Mouse (Mus musculus) gastrocnemius, postnatal 14 days (tissue): ENCODE measurements around the gene Actl10. TPM values are rescaled to one million over a fixed set of nuclear protein-coding genes. Genes with fewer than 3 reads are reported as not detected.
A peak's percentile ranks its signal among the peaks of the same experiment; 100 is the strongest.

Experiments
- DNase-seq: peaks from one replicate; pipeline ENCODE4 v3.0.0; 2021; ENCODE audit warnings: mixed read lengths
- intact Hi-C: fragments of 180-260 bp; cut with DNase I; formaldehyde crosslinking; loops from one replicate; pipeline ENCODE4 v1.15.1; 2025; ENCODE audit warnings: low total_unique reads
- total RNA-seq, 2 experiments: library from RNA; stranded (reverse); gene quantifications; 2 replicates each; pipeline ENCODE4 v1.2.3; 2021

The Actl10 gene
- total RNA-seq, 2 experiments from 2014 or later, result not detected

- intact Hi-C loops, result no loop called here
- peak; percentile 73 for DNase-seq
These were observed 2.3 kb upstream of the Actl10 start for GRCm38 (mm10) chr2:154549127-154549885.

- DNase-seq, result no peak
- intact Hi-C loops, result loop anchor here (5.0 kb wide), 1 partner anchor 62 kb away; the partner anchor contains the start of genes 4930519P11Rik and Zfp341
These were observed 1.7 kb upstream of the Actl10 start for GRCm38 (mm10) chr2:154549886-154550189.

GRCm38 (mm10) chr2:154550937-154551336 is 639 bp upstream of the Actl10 start:
- intact Hi-C loops, result loop anchor here (5.0 kb wide), 1 partner anchor 61 kb away; the partner anchor contains the start of genes 4930519P11Rik and Zfp341
- no peak for DNase-seq

- intact Hi-C loops, result loop anchor here (5.0 kb wide), 1 partner anchor 60 kb away; the partner anchor contains the start of genes 4930519P11Rik and Zfp341
- DNase-seq, result no peak
These were observed 351 bp downstream of the Actl10 start for GRCm38 (mm10) chr2:154551927-154552326.

GRCm38 (mm10) chr2:154552424-154552907 is 890 bp downstream of the Actl10 start:
- peak; percentile 81 for DNase-seq
- intact Hi-C loops, result loop anchor here (5.0 kb wide), 1 partner anchor 60 kb away; the partner anchor contains the start of genes 4930519P11Rik and Zfp341

GRCm38 (mm10) chr2:154555235-154555634 is 3.7 kb downstream of the Actl10 start:
- intact Hi-C loops, result no loop called here
- DNase-seq, result no peak

- intact Hi-C loops, result no loop called here
- DNase-seq, result no peak
These were observed 5.7 kb downstream of the Actl10 start for GRCm38 (mm10) chr2:154557184-154557832.

GRCm38 (mm10) chr2:154558264-154559039 is 6.9 kb downstream of the Actl10 start, which contains the start of gene Necab3:
Necab3 (minus strand) TSS chr2:154558890.
- intact Hi-C loops, result no loop called here
- DNase-seq, result peak; percentile 47

- DNase-seq, result no peak
- intact Hi-C loops, result no loop called here
These were observed 12.1 kb downstream of the Actl10 start for GRCm38 (mm10) chr2:154563612-154564170.

GRCm38 (mm10) chr2:154565562-154565961 is 14.0 kb downstream of the Actl10 start:
- intact Hi-C loops, result no loop called here
- no peak for DNase-seq

GRCm38 (mm10) chr2:154566641-154567040 is 15.1 kb downstream of the Actl10 start:
- intact Hi-C loops, result no loop called here
- DNase-seq, result no peak

GRCm38 (mm10) chr2:154567766-154568165 is 16.2 kb downstream of the Actl10 start:
- intact Hi-C loops, result no loop called here
- no peak for DNase-seq

GRCm38 (mm10) chr2:154568329-154569070 is 16.9 kb downstream of the Actl10 start:
- intact Hi-C loops, result no loop called here
- peak; percentile 41 for DNase-seq

- DNase-seq, result peak; percentile 76
- intact Hi-C loops, result no loop called here
These were observed 17.6 kb downstream of the Actl10 start for GRCm38 (mm10) chr2:154569071-154569748.

GRCm38 (mm10) chr2:154569836-154570286 is 18.3 kb downstream of the Actl10 start, which contains the start of gene E2f1:
E2f1 (minus strand) TSS chr2:154569892.
- intact Hi-C loops, result no loop called here
- peak; percentile 98 for DNase-seq

- no peak for DNase-seq
- intact Hi-C loops, result no loop called here
These were observed 19.1 kb downstream of the Actl10 start for GRCm38 (mm10) chr2:154570666-154571065.

GRCm38 (mm10) chr2:154571266-154571665 is 19.7 kb downstream of the Actl10 start:
- intact Hi-C loops, result no loop called here
- DNase-seq, result no peak

GRCm38 (mm10) chr2:154571976-154572375 is 20.4 kb downstream of the Actl10 start:
- intact Hi-C loops, result no loop called here
- no peak for DNase-seq
